Mouse (Mus musculus): ENCODE measurements around the gene Samd8. TPM values are rescaled to one million over a fixed set of nuclear protein-coding genes. Genes with fewer than 3 reads are reported as not detected.
A peak's percentile ranks its signal among the peaks of the same experiment; 100 is the strongest.

Gene Samd8
- total and polyA plus RNA-seq, 3 experiments = 5.4 to 9.5 (median 7.0) TPM

DNA sequence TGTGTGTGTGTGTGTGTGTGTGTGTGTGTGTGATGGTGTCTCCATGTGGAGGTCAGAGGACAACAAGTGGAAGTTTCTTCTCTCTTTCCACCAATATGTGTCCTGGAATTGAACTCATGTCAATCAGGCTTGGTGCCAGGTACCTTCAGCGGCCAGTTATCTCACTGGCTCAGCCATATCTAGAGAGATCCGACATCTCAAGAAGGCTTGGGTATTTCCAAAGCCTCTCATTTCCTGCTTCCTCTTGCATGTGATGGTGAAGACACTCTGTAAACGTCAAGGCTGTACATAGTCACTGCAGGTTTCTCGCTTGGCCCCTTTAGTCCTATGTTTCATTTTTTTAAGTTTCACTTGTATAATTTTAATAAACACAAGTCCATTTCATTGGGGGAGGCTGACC, 62.9 kb downstream of the Samd8 start:
- Histone ChIP-seq H3K9ac (ENCODE audit: insufficient read depth, low read depth) (peak overlapping the region; percentile 47; the same call in 1 of the 2 replicates), H3K36me3 (replicated peaks in 1 of 2; ENCODE audit: control insufficient read depth in 1 of 2, insufficient read depth in 1 of 2, low read length in 1 of 2) (no peaks in the 10 kb centered on the region), H3K4me3 (replicated peaks in 1 of 3; ENCODE audit: low read depth in 2 of 3, low read length in 2 of 3, poor library complexity in 1 of 3) (no peak overlapping the region), H3K27ac (ENCODE audit: insufficient read depth, low read depth) (peak overlapping the region; percentile 68), H3K79me2 (replicated peaks; ENCODE audit: control insufficient read depth, extremely low read depth, insufficient read depth, poor library complexity, severe bottlenecking) (no peaks in the 10 kb centered on the region), H3K4me2 (ENCODE audit: insufficient read depth, low read depth, poor library complexity, severe bottlenecking) (peak overlapping the region; percentile 69), H3K4me1 (ENCODE audit: control insufficient read depth in 1 of 2, insufficient read depth in 2 of 2) (peaks cover 12 to 29% of the 10 kb centered on the region in 2 experiments), H3K9me3 (replicated peaks; ENCODE audit: low read length) (no peaks in the 10 kb centered on the region), H3K27me3 (replicated peaks) (no peaks in the 10 kb centered on the region)
- in situ Hi-C loops (cut with MboI; ENCODE audit: low pct_ligation_motif_present, low pct_unique_long_range_greater_than_20kb, low sequenced_read_pairs) (loop anchor here (5.0 kb wide), 1 partner anchor 39 kb away; no protein-coding TSS in a partner anchor), dilution Hi-C loops (cut with MboI; ENCODE audit: extremely low pct_ligation_motif_present, extremely low pct_unique_long_range_greater_than_20kb, low sequenced_read_pairs) (no loop called here)
- TF ChIP-seq RCOR1 (conservative IDR thresholded peaks at IDR 0.05; ENCODE audit: low read depth, low read length) (no peak), MAFK (IDR thresholded peaks at IDR 0.05; ENCODE audit: insufficient replicate concordance, low read length) (no peak), MAX (IDR thresholded peaks at IDR 0.05; ENCODE audit: low read length) (no peak; the same call in 1 of the 2 replicates), MEF2A (IDR thresholded peaks at IDR 0.05; ENCODE audit: borderline replicate concordance, low read depth, low read length) (no peak), ZMIZ1 (IDR thresholded peaks at IDR 0.05; ENCODE audit: low read depth, low read length) (0 out of 2 replicates have a peak, but pooled peaks have one; percentile 11), TBP (conservative IDR thresholded peaks at IDR 0.05; ENCODE audit: low read depth, low read length) (0 out of 2 replicates have a peak, but pooled peaks have one; percentile 47), CHD1 (IDR thresholded peaks at IDR 0.05; ENCODE audit: low read depth, low read length) (no peak), GABPA (IDR thresholded peaks at IDR 0.05; ENCODE audit: insufficient replicate concordance, low read depth, low read length) (no peak), USF2 (conservative IDR thresholded peaks at IDR 0.05; ENCODE audit: low read depth, low read length) (no peak), ELF1 (IDR thresholded peaks at IDR 0.05; ENCODE audit: low read depth, low read length) (peak; percentile 58; the same call in 1 of the 2 replicates), POLR2A (IDR thresholded peaks at IDR 0.05; ENCODE audit: low read depth, low read length) (peak; percentile 45), USF1 (IDR thresholded peaks at IDR 0.05; ENCODE audit: low read depth, low read length) (no peak), TCF12 (IDR thresholded peaks at IDR 0.05; ENCODE audit: low read depth, low read length) (0 out of 2 replicates have a peak, but pooled peaks have one; percentile 6), JUND (conservative IDR thresholded peaks at IDR 0.05; ENCODE audit: low read depth, low read length) (no peak), NRF1 (IDR thresholded peaks at IDR 0.05; ENCODE audit: low read depth, low read length) (no peak), CTCF (conservative IDR thresholded peaks at IDR 0.05 in 1 of 2, IDR thresholded peaks at IDR 0.05 in 1 of 2; ENCODE audit: low read depth in 2 of 2, low read length in 2 of 2) (no peak), IRF4 (IDR thresholded peaks at IDR 0.05; ENCODE audit: low read depth, low read length) (no peak), BHLHE40 (IDR thresholded peaks at IDR 0.05; ENCODE audit: low read depth, low read length) (peak; percentile 10; the same call in 1 of the 2 replicates)
- DNase-seq (ENCODE audit: extremely low read depth) = peak; percentile 51

DNA sequence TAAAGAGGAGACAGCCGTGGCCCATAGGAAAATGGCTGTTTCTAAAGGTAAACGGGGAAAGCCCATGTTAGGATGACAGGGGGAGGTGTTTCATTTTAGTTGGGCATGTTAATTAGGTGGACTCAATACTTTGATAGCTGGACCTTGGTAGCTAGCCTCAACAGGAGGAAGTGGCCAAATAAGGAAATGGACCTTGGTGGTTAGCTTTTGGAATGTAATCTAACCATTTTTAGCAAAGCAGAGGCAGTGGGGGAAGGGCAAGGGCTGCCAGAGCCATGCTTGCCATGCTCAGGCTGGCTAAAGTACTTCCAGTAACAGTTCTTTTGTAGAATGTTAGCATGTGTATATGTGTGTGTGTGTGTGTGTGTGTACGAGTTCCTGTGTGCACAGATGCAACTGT, 63.5 kb downstream of the Samd8 start:
- Histone ChIP-seq H3K79me2 (replicated peaks; ENCODE audit: control insufficient read depth, extremely low read depth, insufficient read depth, poor library complexity, severe bottlenecking) (no peaks in the 10 kb centered on the region), H3K4me1 (ENCODE audit: control insufficient read depth in 1 of 2, insufficient read depth in 2 of 2) (peaks cover 12 to 29% of the 10 kb centered on the region in 2 experiments), H3K4me2 (ENCODE audit: insufficient read depth, low read depth, poor library complexity, severe bottlenecking) (peak overlapping the region; percentile 69), H3K9ac (ENCODE audit: insufficient read depth, low read depth) (0 out of 2 replicates have a peak overlapping the region, but pooled peaks have one; percentile 47), H3K27ac (ENCODE audit: insufficient read depth, low read depth) (peak overlapping the region; percentile 68), H3K36me3 (replicated peaks in 1 of 2; ENCODE audit: control insufficient read depth in 1 of 2, insufficient read depth in 1 of 2, low read length in 1 of 2) (no peaks in the 10 kb centered on the region), H3K27me3 (replicated peaks) (no peaks in the 10 kb centered on the region), H3K4me3 (replicated peaks in 1 of 3; ENCODE audit: low read depth in 2 of 3, low read length in 2 of 3, poor library complexity in 1 of 3) (peak overlapping the region in 1 of 3 experiments; percentile 26), H3K9me3 (replicated peaks; ENCODE audit: low read length) (no peaks in the 10 kb centered on the region)
- peak; percentile 41 for DNase-seq (ENCODE audit: extremely low read depth)
- dilution Hi-C loops (cut with MboI; ENCODE audit: extremely low pct_ligation_motif_present, extremely low pct_unique_long_range_greater_than_20kb, low sequenced_read_pairs) (no loop called here), in situ Hi-C loops (cut with MboI; ENCODE audit: low pct_ligation_motif_present, low pct_unique_long_range_greater_than_20kb, low sequenced_read_pairs) (loop anchor here (5.0 kb wide), 1 partner anchor 38 kb away; no protein-coding TSS in a partner anchor)
- TF ChIP-seq TBP (conservative IDR thresholded peaks at IDR 0.05; ENCODE audit: low read depth, low read length) = no peak
- no peak for TF ChIP-seq RAD21 (IDR thresholded peaks at IDR 0.05; ENCODE audit: low read depth, low read length)
- TF ChIP-seq ELF1 (IDR thresholded peaks at IDR 0.05; ENCODE audit: low read depth, low read length) = peak; percentile 29; the same call in 1 of the 2 replicates
- no peak for TF ChIP-seq MAFK (IDR thresholded peaks at IDR 0.05; ENCODE audit: insufficient replicate concordance, low read length)
- TF ChIP-seq TCF12 (IDR thresholded peaks at IDR 0.05; ENCODE audit: low read depth, low read length) = peak; percentile 19; the same call in 1 of the 2 replicates
- peak; percentile 12; the same call in 1 of the 2 replicates for TF ChIP-seq ETS1 (conservative IDR thresholded peaks at IDR 0.05; ENCODE audit: low read depth, low read length)
- 0 out of 2 replicates have a peak, but pooled peaks have one; percentile 24 for TF ChIP-seq RCOR1 (conservative IDR thresholded peaks at IDR 0.05; ENCODE audit: low read depth, low read length)
- TF ChIP-seq NELFE (IDR thresholded peaks at IDR 0.05; ENCODE audit: low read depth, low read length) = no peak
- no peak for TF ChIP-seq ZKSCAN1 (IDR thresholded peaks at IDR 0.05; ENCODE audit: borderline replicate concordance, low read depth, low read length)
- TF ChIP-seq BHLHE40 (IDR thresholded peaks at IDR 0.05; ENCODE audit: low read depth, low read length) = peak; percentile 21; the same call in 1 of the 2 replicates
- 0 out of 2 replicates have a peak, but pooled peaks have one; percentile 50 for TF ChIP-seq SIN3A (IDR thresholded peaks at IDR 0.05; ENCODE audit: low read length)
- TF ChIP-seq KAT2A (IDR thresholded peaks at IDR 0.05; ENCODE audit: insufficient replicate concordance, low read length) = no peak
- TF ChIP-seq IRF4 (IDR thresholded peaks at IDR 0.05; ENCODE audit: low read depth, low read length) = no peak
- TF ChIP-seq EP300 (IDR thresholded peaks at IDR 0.05; ENCODE audit: low read length) = 0 out of 2 replicates have a peak, but pooled peaks have one; percentile 16
- no peak for TF ChIP-seq USF2 (conservative IDR thresholded peaks at IDR 0.05; ENCODE audit: low read depth, low read length)
- TF ChIP-seq USF1 (IDR thresholded peaks at IDR 0.05; ENCODE audit: low read depth, low read length) = no peak
- TF ChIP-seq HCFC1 (IDR thresholded peaks at IDR 0.05; ENCODE audit: low read depth, low read length) = 0 out of 2 replicates have a peak, but pooled peaks have one; percentile 12
- peak; percentile 80 for TF ChIP-seq MYC (IDR thresholded peaks at IDR 0.05; ENCODE audit: low read depth, low read length)
- TF ChIP-seq POLR2AphosphoS2 (IDR thresholded peaks at IDR 0.05; ENCODE audit: low read depth, low read length) = no peak
- TF ChIP-seq JUND (conservative IDR thresholded peaks at IDR 0.05; ENCODE audit: low read depth, low read length) = no peak
- peak; percentile 85 for TF ChIP-seq CHD2 (IDR thresholded peaks at IDR 0.05; ENCODE audit: low read length)
- peak; percentile 72; the same call in 1 of the 2 replicates for TF ChIP-seq MEF2A (IDR thresholded peaks at IDR 0.05; ENCODE audit: borderline replicate concordance, low read depth, low read length)
